Mouse (Mus musculus) lung, adult 2 months (tissue): ENCODE data around the gene Ankrd44.

ENCODE experiments used
- CTCF ChIP-seq: fragments of 200-500 bp; IDR thresholded peaks from 2 replicates; pipeline ENCODE4 v1.5.1; 2011; ENCODE audit warnings: mild to moderate bottlenecking, low read length, control low read depth; ENCODE audit not compliant: insufficient read depth
- POLR2A ChIP-seq: fragments of 200-500 bp; IDR thresholded peaks from 2 replicates; pipeline ENCODE4 v1.6.1; 2011; ENCODE audit warnings: low read depth, mild to moderate bottlenecking, control low read depth, low read length, borderline replicate concordance; ENCODE audit errors: extremely low read depth

- TF ChIP-seq CTCF, result no peak
- TF ChIP-seq POLR2A, result no peak
These were observed 98.8 kb downstream of the Ankrd44 start for GRCm38 (mm10) chr1:54827351-54827750.
